Mouse (Mus musculus): ENCODE results near the gene Clip4. TPM values are rescaled to one million over a fixed set of nuclear protein-coding genes. Genes with fewer than 3 reads are reported as not detected.

Clip4 gene
- polyA plus RNA-seq, 1 experiment from 2014 or later = 5.7 TPM

DNA sequence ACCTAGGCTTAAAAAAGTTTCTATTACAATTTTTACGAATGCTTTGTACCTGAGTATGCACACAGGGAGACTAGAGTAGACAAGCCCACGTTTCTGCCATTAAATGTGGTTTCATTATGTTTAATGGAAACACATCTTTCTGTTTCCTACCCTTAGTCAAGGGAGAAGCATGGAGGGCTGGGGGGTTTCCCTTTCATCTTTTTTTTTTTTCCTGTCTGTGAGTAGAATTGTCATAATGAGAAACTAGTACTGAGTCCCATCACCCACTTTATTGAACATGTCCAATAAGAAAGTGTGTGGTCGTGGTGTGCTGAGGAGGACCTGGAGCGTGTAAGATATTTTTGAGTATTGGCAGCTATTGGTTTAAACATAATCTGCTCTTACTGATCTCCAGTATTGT lies 94.6 kb downstream of the Clip4 start:
- no peak overlapping the region for H3K4me2 ChIP-seq
- ATAC-seq (replicated peaks; ENCODE audit: low FRiP score) = no peak
- H3K4me1 ChIP-seq = no peaks in the 10 kb centered on the region
- no peak overlapping the region for H3K9ac ChIP-seq
- no peak overlapping the region for H3K4me3 ChIP-seq (replicated peaks)
- H3K9me3 ChIP-seq (replicated peaks) = 0 out of 2 replicates have a peak, but pooled peaks cover 3% of the 10 kb centered on the region
- peaks cover 8% of the 10 kb centered on the region; the same call in 1 of the 2 replicates for H3K36me3 ChIP-seq
- WGBS = 87% methylated on average over 4 of the region's 4 CpGs
- no peak overlapping the region for H3K27ac ChIP-seq
- H3K27me3 ChIP-seq = no peaks in the 10 kb centered on the region

DNA sequence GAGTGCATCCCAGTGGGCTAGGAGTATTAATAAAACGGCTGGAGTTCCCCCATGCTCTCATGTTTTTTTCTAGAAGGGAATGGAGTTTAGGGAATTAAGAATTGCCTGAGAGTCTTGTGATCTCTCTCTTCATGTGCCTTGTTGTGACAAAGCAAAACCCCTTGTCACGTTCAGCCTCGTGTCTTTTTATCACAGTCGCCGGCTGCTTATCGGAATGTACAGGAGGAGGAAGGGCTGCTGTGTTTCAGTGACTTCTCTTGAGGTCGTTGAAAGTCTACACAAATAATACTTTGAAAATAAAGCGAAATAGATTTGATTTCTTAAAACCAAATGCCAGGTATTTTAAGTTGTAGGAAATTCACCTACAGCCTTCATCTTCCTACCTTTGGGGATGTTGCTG lies 95.8 kb downstream of the Clip4 start:
- Histone ChIP-seq H3K27me3 (no peaks in the 10 kb centered on the region), H3K4me3 (replicated peaks) (no peak overlapping the region), H3K9ac (no peak overlapping the region), H3K36me3 (peaks cover 7% of the 10 kb centered on the region; the same call in 1 of the 2 replicates), H3K4me2 (no peak overlapping the region), H3K27ac (no peak overlapping the region), H3K9me3 (replicated peaks) (0 out of 2 replicates have a peak, but pooled peaks cover 3% of the 10 kb centered on the region), H3K4me1 (no peaks in the 10 kb centered on the region)
- ATAC-seq (replicated peaks; ENCODE audit: low FRiP score) = no peak
- 85% methylated on average over 8 of the region's 8 CpGs for whole genome bisulfite sequencing

DNA sequence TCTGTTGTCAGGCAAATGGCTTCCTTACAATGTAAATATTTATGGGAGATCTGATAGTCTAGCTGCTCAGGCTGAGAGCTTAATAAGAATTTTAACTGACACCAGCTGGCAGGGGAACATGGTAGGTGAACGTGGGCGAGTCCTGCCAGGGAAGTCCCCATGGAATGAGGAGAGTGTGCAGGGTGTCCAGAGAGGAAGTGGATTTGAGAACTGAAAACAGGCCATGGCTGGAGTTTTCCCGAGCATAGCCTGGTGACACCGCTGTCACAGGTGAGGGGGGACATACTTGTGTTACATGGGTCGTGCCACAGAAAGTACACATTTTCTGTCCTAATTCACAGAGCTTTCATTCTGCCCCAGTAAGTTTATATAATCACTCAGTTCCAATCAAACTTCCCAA lies 97.2 kb downstream of the Clip4 start:
- Histone ChIP-seq H3K4me1 (peaks cover 8% of the 10 kb centered on the region; the same call in 1 of the 2 replicates), H3K27me3 (no peaks in the 10 kb centered on the region), H3K27ac (no peak overlapping the region), H3K9me3 (replicated peaks) (no peaks in the 10 kb centered on the region), H3K4me2 (no peak overlapping the region), H3K36me3 (no peaks in the 10 kb centered on the region), H3K4me3 (replicated peaks) (no peak overlapping the region), H3K9ac (no peak overlapping the region)
- no peak for ATAC-seq (replicated peaks; ENCODE audit: low FRiP score)
- 58% methylated on average over 5 of the region's 5 CpGs for WGBS

DNA sequence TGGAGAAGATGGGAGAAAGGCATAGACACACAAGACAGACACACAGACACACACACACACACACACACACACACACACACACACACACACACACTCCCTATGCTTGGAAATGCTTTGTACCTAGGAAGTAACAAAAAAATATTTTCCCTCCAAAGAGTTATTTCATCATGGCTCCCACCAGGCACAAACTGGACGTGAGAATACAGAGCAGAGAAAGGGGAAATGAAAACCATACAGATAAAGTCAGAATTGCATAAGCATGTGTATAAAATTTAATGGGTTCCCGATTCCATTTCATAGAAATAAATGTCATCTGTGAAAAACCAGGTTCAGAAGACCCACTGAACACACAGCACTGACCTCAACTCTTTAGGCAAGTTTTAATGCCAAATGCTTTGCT lies 99.6 kb downstream of the Clip4 start:
- Histone ChIP-seq H3K36me3 (no peaks in the 10 kb centered on the region), H3K4me1 (peaks cover 8% of the 10 kb centered on the region; the same call in 1 of the 2 replicates), H3K4me2 (no peak overlapping the region), H3K27me3 (no peaks in the 10 kb centered on the region), H3K9me3 (replicated peaks) (no peaks in the 10 kb centered on the region), H3K9ac (no peak overlapping the region), H3K4me3 (replicated peaks) (no peak overlapping the region), H3K27ac (no peak overlapping the region)
- no peak for ATAC-seq (replicated peaks; ENCODE audit: low FRiP score)
- 88% methylated on average over 2 of the region's 2 CpGs for WGBS

DNA sequence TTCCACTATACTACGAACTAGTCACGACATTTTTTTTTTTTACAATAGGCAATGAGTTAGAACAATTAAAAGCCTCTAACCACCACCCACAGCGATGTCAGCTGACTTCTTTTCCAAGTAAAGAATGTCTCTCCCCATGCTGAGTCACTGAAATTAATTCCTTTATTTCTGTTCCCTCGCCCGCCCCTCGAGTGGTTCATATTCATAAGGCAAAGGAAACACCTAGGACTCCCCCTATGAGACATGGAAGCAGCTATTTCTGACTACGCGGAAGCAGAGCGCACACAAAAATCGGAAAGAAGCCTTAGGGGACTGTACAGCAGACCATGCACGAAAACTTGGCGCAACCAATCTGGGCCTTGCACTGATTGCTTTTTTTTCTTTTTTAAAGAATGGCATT lies 100.6 kb downstream of the Clip4 start:
- H3K9ac ChIP-seq = no peak overlapping the region
- H3K4me1 ChIP-seq = peaks cover 8% of the 10 kb centered on the region; the same call in 1 of the 2 replicates
- 81% methylated on average over 12 of the region's 12 CpGs for WGBS
- H3K9me3 ChIP-seq (replicated peaks) = no peaks in the 10 kb centered on the region
- H3K36me3 ChIP-seq = no peaks in the 10 kb centered on the region
- no peak overlapping the region for H3K27ac ChIP-seq
- H3K4me2 ChIP-seq = peak overlapping the region; percentile 86
- ATAC-seq (replicated peaks; ENCODE audit: low FRiP score) = no peak
- no peak overlapping the region for H3K4me3 ChIP-seq (replicated peaks)
- no peaks in the 10 kb centered on the region for H3K27me3 ChIP-seq

DNA sequence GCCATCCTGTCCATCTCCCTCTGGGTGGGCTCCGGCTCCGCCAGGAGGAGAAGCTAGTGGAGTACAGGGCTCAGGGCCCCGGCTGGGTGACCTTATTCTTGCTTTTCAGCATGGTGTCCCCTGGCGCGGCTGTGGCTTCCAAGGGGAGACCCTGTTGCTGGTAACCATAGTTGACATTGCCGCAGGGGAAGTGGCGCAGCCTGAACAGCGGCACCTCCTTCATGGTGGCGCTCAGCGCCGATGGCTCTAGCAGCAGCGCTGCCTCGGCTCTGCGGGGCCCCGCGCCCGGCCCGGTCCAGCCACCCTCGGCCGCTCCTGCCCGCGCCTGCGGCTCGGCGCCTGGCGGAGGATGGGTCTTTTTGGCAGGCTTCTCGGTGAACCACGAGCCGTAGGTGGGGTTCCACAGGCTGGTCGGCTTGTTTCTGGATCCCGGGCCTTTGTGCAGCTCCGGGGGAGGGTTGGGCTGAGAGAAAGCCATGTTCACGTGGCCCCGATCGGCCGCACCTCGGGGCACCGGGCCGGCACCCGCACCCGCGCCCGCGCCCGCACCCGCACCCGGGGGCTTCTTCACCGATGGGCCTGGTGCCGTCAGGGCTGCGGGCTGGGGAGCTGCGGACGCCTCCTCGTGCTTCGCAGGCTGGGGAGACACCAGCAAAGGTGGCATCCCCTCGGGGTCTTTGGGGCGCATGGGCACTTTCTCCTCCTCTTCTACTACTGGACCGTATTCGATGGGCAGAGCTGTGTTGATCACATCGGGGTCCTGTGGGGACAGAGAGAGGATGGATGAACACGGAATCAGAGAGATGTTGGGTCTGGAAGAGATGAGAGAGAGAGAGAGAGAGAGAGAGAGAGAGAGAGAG lies 101.3 kb downstream of the Clip4 start:
- WGBS = 7% methylated on average over 60 of the region's 60 CpGs
- H3K36me3 ChIP-seq = no peaks in the 10 kb centered on the region
- ATAC-seq (replicated peaks; ENCODE audit: low FRiP score) = peak; percentile 84
- H3K4me3 ChIP-seq (replicated peaks) = peak overlapping the region; percentile 53
- no peaks in the 10 kb centered on the region for H3K27me3 ChIP-seq
- H3K27ac ChIP-seq = no peak overlapping the region
- peaks cover 8% of the 10 kb centered on the region; the same call in 1 of the 2 replicates for H3K4me1 ChIP-seq
- no peaks in the 10 kb centered on the region for H3K9me3 ChIP-seq (replicated peaks)
- H3K4me2 ChIP-seq = peak overlapping the region; percentile 86
- peak overlapping the region; percentile 47 for H3K9ac ChIP-seq

DNA sequence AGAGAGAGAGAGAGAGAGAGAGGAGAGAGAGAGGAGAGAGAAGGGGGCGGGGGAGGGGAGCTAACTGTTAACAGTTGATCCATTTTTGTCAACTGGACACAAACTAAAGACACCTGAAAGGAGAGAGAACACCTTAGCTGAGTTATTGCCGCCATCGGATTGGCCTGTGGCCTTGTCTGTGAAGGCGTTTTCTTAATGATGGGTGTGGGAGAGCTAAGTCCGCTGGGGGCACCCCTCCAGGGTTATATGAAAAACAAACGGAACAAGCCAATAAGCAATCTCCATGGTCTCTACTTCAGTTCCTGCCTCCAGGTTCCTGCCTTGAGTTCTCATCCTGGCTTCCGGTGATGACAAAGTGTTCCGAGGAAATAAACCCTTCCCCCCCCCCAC lies 102.0 kb downstream of the Clip4 start:
- WGBS = 83% methylated on average over 8 of the region's 8 CpGs
- H3K27ac ChIP-seq = no peak overlapping the region
- no peak for ATAC-seq (replicated peaks; ENCODE audit: low FRiP score)
- H3K4me2 ChIP-seq = no peak overlapping the region
- H3K36me3 ChIP-seq = no peaks in the 10 kb centered on the region
- H3K4me1 ChIP-seq = peaks cover 8% of the 10 kb centered on the region; the same call in 1 of the 2 replicates
- H3K27me3 ChIP-seq = no peaks in the 10 kb centered on the region
- no peak overlapping the region for H3K4me3 ChIP-seq (replicated peaks)
- H3K9me3 ChIP-seq (replicated peaks) = no peaks in the 10 kb centered on the region
- H3K9ac ChIP-seq = no peak overlapping the region

DNA sequence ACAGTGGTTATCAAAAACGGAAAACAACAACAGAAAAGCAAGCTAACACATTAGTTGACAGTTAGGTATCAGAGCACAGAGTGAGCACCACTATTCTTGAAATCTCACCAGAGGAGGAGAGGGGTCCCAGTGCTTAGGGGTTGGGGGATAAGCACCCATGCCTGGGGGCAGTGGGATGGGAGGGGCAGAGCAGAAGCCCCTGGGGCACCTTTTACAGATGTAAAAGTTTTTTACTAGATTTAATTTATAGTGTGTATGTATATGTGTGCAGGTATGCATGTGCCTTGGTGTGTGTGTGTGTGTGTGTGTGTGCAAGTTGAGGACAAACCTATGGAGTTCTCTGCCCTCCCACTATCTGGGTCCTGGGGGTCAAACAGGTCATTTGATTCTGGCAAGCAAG lies 102.4 kb downstream of the Clip4 start:
- no peaks in the 10 kb centered on the region for H3K36me3 ChIP-seq
- no peak for ATAC-seq (replicated peaks; ENCODE audit: low FRiP score)
- H3K4me1 ChIP-seq = peaks cover 8% of the 10 kb centered on the region; the same call in 1 of the 2 replicates
- WGBS = 83% methylated on average over 1 of the region's 1 CpGs
- H3K4me3 ChIP-seq (replicated peaks) = no peak overlapping the region
- no peaks in the 10 kb centered on the region for H3K27me3 ChIP-seq
- no peak overlapping the region for H3K9ac ChIP-seq
- H3K4me2 ChIP-seq = no peak overlapping the region
- no peaks in the 10 kb centered on the region for H3K9me3 ChIP-seq (replicated peaks)
- H3K27ac ChIP-seq = no peak overlapping the region

DNA sequence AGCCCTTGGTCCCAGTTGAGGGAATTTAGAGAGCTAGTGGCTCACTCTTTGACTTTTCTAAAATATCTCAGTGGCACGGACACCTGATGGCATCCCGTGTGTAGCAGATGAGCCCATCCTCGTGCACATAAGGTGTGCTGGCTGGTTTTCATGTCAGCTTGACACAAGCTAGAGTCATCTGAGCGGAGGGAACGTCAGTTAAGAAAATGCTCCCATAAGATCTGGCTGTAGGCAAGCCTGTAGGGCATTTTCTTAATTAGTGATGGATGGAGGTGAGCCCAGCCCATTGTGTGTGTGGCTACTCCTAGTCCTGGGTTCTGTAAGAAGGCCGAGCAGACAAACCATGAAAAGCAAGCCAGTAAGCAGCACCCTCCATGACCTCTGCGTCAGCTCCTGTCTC lies 103.7 kb downstream of the Clip4 start:
- 66% methylated on average over 7 of the region's 7 CpGs for WGBS
- no peak overlapping the region for H3K4me3 ChIP-seq (replicated peaks)
- H3K36me3 ChIP-seq = no peaks in the 10 kb centered on the region
- H3K27me3 ChIP-seq = no peaks in the 10 kb centered on the region
- no peaks in the 10 kb centered on the region for H3K9me3 ChIP-seq (replicated peaks)
- no peak for ATAC-seq (replicated peaks; ENCODE audit: low FRiP score)
- H3K4me1 ChIP-seq = peaks cover 8% of the 10 kb centered on the region; the same call in 1 of the 2 replicates
- no peak overlapping the region for H3K27ac ChIP-seq
- H3K9ac ChIP-seq = no peak overlapping the region
- no peak overlapping the region for H3K4me2 ChIP-seq

DNA sequence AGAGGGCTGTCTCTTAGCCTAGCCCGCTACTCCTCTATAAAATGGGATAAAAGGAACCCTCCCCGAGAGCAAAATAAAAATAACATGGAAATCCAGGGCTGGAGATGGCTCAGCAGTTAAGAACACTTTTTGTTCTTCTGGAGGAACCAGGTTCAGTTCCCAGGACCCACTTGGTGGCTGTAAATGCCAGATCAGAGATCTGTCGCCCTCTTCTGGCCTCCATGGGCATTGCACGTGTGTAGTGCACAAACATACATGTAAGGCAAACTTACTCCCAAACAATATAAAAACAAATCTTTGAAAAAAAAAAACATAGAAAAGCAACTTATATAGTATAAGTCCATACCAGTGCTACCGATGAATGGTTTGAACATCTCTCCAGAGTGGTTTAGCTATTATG lies 104.7 kb downstream of the Clip4 start:
- Histone ChIP-seq H3K36me3 (no peaks in the 10 kb centered on the region), H3K4me1 (peaks cover 8% of the 10 kb centered on the region; the same call in 1 of the 2 replicates), H3K4me3 (replicated peaks) (no peak overlapping the region), H3K4me2 (no peak overlapping the region), H3K27ac (no peak overlapping the region), H3K9ac (no peak overlapping the region), H3K9me3 (replicated peaks) (no peaks in the 10 kb centered on the region), H3K27me3 (no peaks in the 10 kb centered on the region)
- 76% methylated on average over 5 of the region's 5 CpGs for WGBS
- ATAC-seq (replicated peaks; ENCODE audit: low FRiP score) = no peak

DNA sequence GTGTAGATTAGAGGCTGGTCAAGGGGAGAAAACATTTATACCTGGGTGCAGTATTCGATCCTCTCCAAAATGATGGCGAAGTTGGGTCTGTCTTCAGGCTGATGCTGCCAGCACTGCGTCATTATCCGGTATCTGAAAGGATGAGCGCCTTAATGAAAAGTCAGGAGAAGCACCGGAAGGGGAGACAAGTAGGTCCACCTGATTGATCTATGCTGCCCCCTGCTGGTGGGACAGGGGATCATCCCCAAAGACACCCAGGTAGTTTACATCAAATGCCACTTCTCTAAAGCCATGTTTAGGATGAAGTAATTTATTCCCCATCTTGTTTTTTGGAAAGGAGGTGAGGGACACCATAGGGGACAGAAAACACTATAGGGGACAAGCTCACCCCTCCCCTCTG lies 105.8 kb downstream of the Clip4 start:
- Histone ChIP-seq H3K36me3 (no peaks in the 10 kb centered on the region), H3K4me1 (peaks cover 8% of the 10 kb centered on the region; the same call in 1 of the 2 replicates), H3K4me3 (replicated peaks) (no peak overlapping the region), H3K27ac (no peak overlapping the region), H3K9ac (no peak overlapping the region), H3K4me2 (no peak overlapping the region), H3K27me3 (no peaks in the 10 kb centered on the region), H3K9me3 (replicated peaks) (no peaks in the 10 kb centered on the region)
- ATAC-seq (replicated peaks; ENCODE audit: low FRiP score) = no peak
- 42% methylated on average over 6 of the region's 6 CpGs for WGBS

DNA sequence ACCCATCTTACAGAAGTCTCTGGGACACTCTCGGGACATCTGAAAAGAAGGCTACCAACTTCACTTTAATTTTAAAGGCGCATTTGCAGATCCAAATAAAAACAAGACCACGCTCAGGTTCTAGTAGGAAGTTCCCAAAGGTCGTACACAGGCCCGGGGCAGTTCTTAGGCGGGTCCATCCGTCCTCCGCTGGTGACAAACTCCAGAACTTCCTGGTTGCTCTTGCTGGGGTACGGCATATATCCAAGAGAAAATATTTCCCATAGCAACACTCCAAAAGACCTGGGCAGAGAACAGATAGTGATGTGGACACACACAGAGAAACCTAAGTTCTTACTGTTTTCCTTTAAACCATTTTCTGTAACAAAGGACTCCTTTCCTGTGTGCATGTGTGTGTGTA lies 106.5 kb downstream of the Clip4 start:
- H3K4me1 ChIP-seq = peaks cover 1% of the 10 kb centered on the region; the same call in 1 of the 2 replicates
- H3K4me3 ChIP-seq (replicated peaks) = no peak overlapping the region
- H3K36me3 ChIP-seq = no peaks in the 10 kb centered on the region
- no peak overlapping the region for H3K9ac ChIP-seq
- no peak overlapping the region for H3K27ac ChIP-seq
- no peak overlapping the region for H3K4me2 ChIP-seq
- 89% methylated on average over 9 of the region's 9 CpGs for WGBS
- ATAC-seq (replicated peaks; ENCODE audit: low FRiP score) = no peak
- no peaks in the 10 kb centered on the region for H3K9me3 ChIP-seq (replicated peaks)
- no peaks in the 10 kb centered on the region for H3K27me3 ChIP-seq

Measured in kidney, embryonic 15.5 days (tissue).